Mouse (Mus musculus): ENCODE measurements around the gene Cldn17. TPM values are rescaled to one million over a fixed set of nuclear protein-coding genes. Genes with fewer than 3 reads are reported as not detected.

Gene Cldn17
- polyA plus RNA-seq, 1 experiment: not detected

GRCm38 (mm10) chr16:88463235-88463634, 43.5 kb downstream of the Cldn17 start:
- no peak overlapping the region for H3K27ac ChIP-seq (ENCODE audit: control insufficient read depth, insufficient read depth, low read depth, low read length, poor library complexity)
- 89% methylated on average over 3 of the region's 3 CpGs for WGBS
- H3K4me1 ChIP-seq (ENCODE audit: control insufficient read depth, insufficient read depth, low read length): no peaks in the 10 kb centered on the region
- TF ChIP-seq POLR2A (IDR thresholded peaks at IDR 0.05; ENCODE audit: borderline replicate concordance, control insufficient read depth, low read depth, low read length): no peak
- no peak for TF ChIP-seq CTCF (IDR thresholded peaks at IDR 0.05; ENCODE audit: control insufficient read depth, insufficient read depth, low read length)
- H3K4me3 ChIP-seq (replicated peaks; ENCODE audit: control insufficient read depth, low read depth, low read length): no peak overlapping the region

Other genes with a start within 250 kb of the Cldn17 start
- not detected in 2 replicates for gene Grik1, start 216.7 kb downstream of the Cldn17 start, polyA plus RNA-seq (2011; ENCODE audit: insufficient read depth, insufficient read length, low replicate concordance, missing spikeins)
- gene Cldn8, start 56.2 kb upstream of the Cldn17 start, polyA plus RNA-seq (2011; ENCODE audit: insufficient read depth, insufficient read length, low replicate concordance, missing spikeins): not detected in 2 replicates
- gene Krtap24-1, start 105.3 kb upstream of the Cldn17 start, polyA plus RNA-seq (2011; ENCODE audit: insufficient read depth, insufficient read length, low replicate concordance, missing spikeins): not detected in 2 replicates
- gene 2310079G19Rik, start 120.7 kb upstream of the Cldn17 start, polyA plus RNA-seq (2011; ENCODE audit: insufficient read depth, insufficient read length, low replicate concordance, missing spikeins): not detected in 2 replicates
- not detected in 2 replicates for gene Krtap26-1, start 140.8 kb upstream of the Cldn17 start, polyA plus RNA-seq (2011; ENCODE audit: insufficient read depth, insufficient read length, low replicate concordance, missing spikeins)
- not detected in 2 replicates for gene Krtap27-1, start 164.7 kb upstream of the Cldn17 start, polyA plus RNA-seq (2011; ENCODE audit: insufficient read depth, insufficient read length, low replicate concordance, missing spikeins)
- not detected in 2 replicates for gene 2310061N02Rik, start 201.0 kb upstream of the Cldn17 start, polyA plus RNA-seq (2011; ENCODE audit: insufficient read depth, insufficient read length, low replicate concordance, missing spikeins)
- gene Krtap13-1, start 221.9 kb upstream of the Cldn17 start, polyA plus RNA-seq (2011; ENCODE audit: insufficient read depth, insufficient read length, low replicate concordance, missing spikeins): not detected in 2 replicates
- not detected in 2 replicates for gene Krtap13, start 244.7 kb upstream of the Cldn17 start, polyA plus RNA-seq (2011; ENCODE audit: insufficient read depth, insufficient read length, low replicate concordance, missing spikeins)